Mouse (Mus musculus) stomach, embryonic 15.5 days (tissue): ENCODE measurements around the gene Olfr427. TPM values are rescaled to one million over a fixed set of nuclear protein-coding genes. Genes with fewer than 3 reads are reported as not detected.
"Not testable (repeated sequence)": the region's sequence is repeated elsewhere in the genome, so short reads cannot be mapped to it uniquely, and the experiment has no call there.

Experiments
- ATAC-seq: fragments of 200-750 bp; cut with Nextera tagmentation; 2 replicates; pipeline ENCODE4 v1.8.0; 2017; ENCODE audit warnings: low read depth, moderate number of reproducible peaks, moderate TSS enrichment; ENCODE audit not compliant: insufficient read depth, low FRiP score
- H3K27ac ChIP-seq: fragments of 300-500 bp; sonication (generic); 2 replicates; pipeline ENCODE4 v1.5.1; 2015; ENCODE audit warnings: mild to moderate bottlenecking, inconsistent platforms
- H3K27me3 ChIP-seq: fragments of 300-500 bp; sonication (generic); replicated peaks from 2 replicates; pipeline ENCODE4 v1.6.1; 2015; ENCODE audit warnings: inconsistent platforms
- H3K36me3 ChIP-seq: fragments of 300-500 bp; sonication (generic); 2 replicates; pipeline ENCODE4 v1.6.1; 2015; ENCODE audit warnings: inconsistent platforms
- H3K4me1 ChIP-seq: fragments of 300-500 bp; sonication (generic); 2 replicates; pipeline ENCODE4 v1.6.1; 2015; ENCODE audit warnings: inconsistent platforms
- H3K4me2 ChIP-seq: fragments of 300-500 bp; sonication (generic); 2 replicates; pipeline ENCODE4 v1.6.1; 2015; ENCODE audit warnings: mild to moderate bottlenecking, inconsistent platforms
- H3K4me3 ChIP-seq: fragments of 300-500 bp; sonication (generic); replicated peaks from 2 replicates; pipeline ENCODE4 v1.5.1; 2015; ENCODE audit warnings: inconsistent platforms
- H3K9ac ChIP-seq: fragments of 300-500 bp; sonication (generic); 2 replicates; pipeline ENCODE4 v1.6.1; 2015; ENCODE audit warnings: inconsistent platforms
- H3K9me3 ChIP-seq: fragments of 300-500 bp; sonication (generic); 2 replicates; pipeline ENCODE4 v1.6.1; 2016; ENCODE audit warnings: inconsistent platforms
- WGBS: fragments of 180-500 bp; shearing (Covaris S2); methylation state at CpG from one replicate; pipeline ENCODE4 v1.1.7; 2015; 5-methylcytosine and 5-hydroxymethylcytosine counted together
- polyA plus RNA-seq: library from polyadenylated mRNA; unstranded; fragments of >200 nt; fragmentation: Nextera tagmentation; extraction: Ambion mirVana; gene quantifications from 2 replicates; pipeline ENCODE4 v1.2.1, GENCODE M21; 2015

Olfr427 gene
- not detected in 2 replicates for polyA plus RNA-seq

GRCm38 (mm10) chr1:174096591-174096990 is at the start of gene Olfr427:
Gene Olfr427, plus strand, starts transcription at chr1:174096891.
- no peak within 1 kb of the TSS for H3K9ac ChIP-seq
- H3K4me1 ChIP-seq, result no peaks in the 10 kb centered on the region
- no peak within 1 kb of the TSS for H3K4me3 ChIP-seq
- WGBS, result 88% methylated on average over 1 of the region's 1 CpGs
- H3K27ac ChIP-seq, result no peak within 1 kb of the TSS
- no peaks in the 10 kb centered on the region for H3K27me3 ChIP-seq
- H3K36me3 ChIP-seq, result no peaks in the 10 kb centered on the region
- H3K4me2 ChIP-seq, result no peak within 1 kb of the TSS
- no peak for ATAC-seq
- H3K9me3 ChIP-seq, result no peaks in the 10 kb centered on the region

GRCm38 (mm10) chr1:174048227-174048626 is 48.5 kb upstream of the Olfr427 start:
- not testable (repeated sequence) for H3K27ac ChIP-seq, ATAC-seq
- 67% methylated on average over 6 of the region's 6 CpGs for WGBS

GRCm38 (mm10) chr1:174048893-174049292 is 47.8 kb upstream of the Olfr427 start, which contains the start of gene Olfr432:
Gene Olfr432, plus strand, starts transcription at chr1:174049205.
- H3K36me3 ChIP-seq, result no peaks in the 10 kb centered on the region
- H3K4me3 ChIP-seq, result no peak within 1 kb of the TSS
- 64% methylated on average over 2 of the region's 2 CpGs for WGBS
- H3K9ac ChIP-seq, result no peak within 1 kb of the TSS
- H3K9me3 ChIP-seq, result no peaks in the 10 kb centered on the region
- H3K27ac ChIP-seq, result no peak within 1 kb of the TSS
- no peaks in the 10 kb centered on the region for H3K27me3 ChIP-seq
- ATAC-seq, result no peak
- no peak within 1 kb of the TSS for H3K4me2 ChIP-seq
- no peaks in the 10 kb centered on the region for H3K4me1 ChIP-seq

More at GRCm38 (mm10) chr1:174048227-174048626, 48.5 kb upstream of the Olfr427 start:
- H3K36me3 ChIP-seq, H3K4me1 ChIP-seq, H3K9ac ChIP-seq, H3K9me3 ChIP-seq, H3K27me3 ChIP-seq, H3K4me2 ChIP-seq, H3K4me3 ChIP-seq: not testable (repeated sequence)

- H3K4me2 ChIP-seq, H3K27me3 ChIP-seq, H3K4me1 ChIP-seq, H3K9ac ChIP-seq, ATAC-seq, H3K4me3 ChIP-seq, H3K27ac ChIP-seq, H3K9me3 ChIP-seq, H3K36me3 ChIP-seq: not testable (repeated sequence)
- 44% methylated on average over 4 of the region's 4 CpGs for WGBS
Measured at GRCm38 (mm10) chr1:174049357-174049756, 47.3 kb upstream of the Olfr427 start.

- no peaks in the 10 kb centered on the region for H3K9me3 ChIP-seq
- WGBS, result 90% methylated on average over 4 of the region's 4 CpGs
- no peak overlapping the region for H3K27ac ChIP-seq
- H3K4me3 ChIP-seq, result no peak overlapping the region
- no peaks in the 10 kb centered on the region for H3K27me3 ChIP-seq
- H3K4me2 ChIP-seq, result no peak overlapping the region
- no peak for ATAC-seq
- no peaks in the 10 kb centered on the region for H3K4me1 ChIP-seq
- no peaks in the 10 kb centered on the region for H3K36me3 ChIP-seq
- H3K9ac ChIP-seq, result no peak overlapping the region
Measured at GRCm38 (mm10) chr1:174050532-174050931, 46.2 kb upstream of the Olfr427 start.

DNA sequence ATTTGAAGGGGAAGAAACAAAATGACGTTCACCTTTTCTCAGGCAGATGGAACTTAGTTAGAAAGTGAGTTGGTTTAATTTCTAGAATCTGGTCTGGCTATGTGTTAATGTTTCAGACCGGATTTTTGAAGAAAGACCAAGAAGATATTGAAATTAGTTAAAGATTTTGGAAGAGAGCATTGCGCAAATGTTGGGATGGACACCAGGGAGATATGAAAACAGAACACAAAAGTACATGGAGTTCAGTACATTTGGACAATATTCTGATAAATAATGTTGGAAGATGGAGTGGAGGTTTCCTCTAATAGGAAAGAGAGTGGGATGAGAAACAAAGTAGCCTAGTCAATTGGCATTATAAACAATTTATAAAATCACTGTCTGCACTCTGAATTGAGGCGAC is 45.2 kb upstream of the Olfr427 start:
- Histone ChIP-seq H3K4me1 (no peaks in the 10 kb centered on the region), H3K4me3 (no peak overlapping the region), H3K9me3 (no peaks in the 10 kb centered on the region), H3K36me3 (no peaks in the 10 kb centered on the region), H3K9ac (no peak overlapping the region), H3K27ac (no peak overlapping the region), H3K4me2 (no peak overlapping the region), H3K27me3 (no peaks in the 10 kb centered on the region)
- WGBS, result 87% methylated on average over 4 of the region's 4 CpGs
- no peak for ATAC-seq

GRCm38 (mm10) chr1:174051931-174052536 is 44.7 kb upstream of the Olfr427 start:
- Histone ChIP-seq H3K9me3 (no peaks in the 10 kb centered on the region), H3K4me1 (no peaks in the 10 kb centered on the region), H3K9ac (no peak overlapping the region), H3K4me2 (no peak overlapping the region), H3K36me3 (no peaks in the 10 kb centered on the region), H3K4me3 (no peak overlapping the region), H3K27me3 (no peaks in the 10 kb centered on the region), H3K27ac (no peak overlapping the region)
- no peak for ATAC-seq
- 86% methylated on average over 5 of the region's 5 CpGs for WGBS

GRCm38 (mm10) chr1:174052981-174053380 is 43.7 kb upstream of the Olfr427 start:
- no peak overlapping the region for H3K4me3 ChIP-seq
- H3K9ac ChIP-seq, result no peak overlapping the region
- H3K27ac ChIP-seq, result no peak overlapping the region
- WGBS, result 66% methylated on average over 3 of the region's 3 CpGs
- ATAC-seq, result no peak
- H3K4me1 ChIP-seq, result no peaks in the 10 kb centered on the region
- no peaks in the 10 kb centered on the region for H3K27me3 ChIP-seq
- no peak overlapping the region for H3K4me2 ChIP-seq
- H3K36me3 ChIP-seq, result no peaks in the 10 kb centered on the region
- no peaks in the 10 kb centered on the region for H3K9me3 ChIP-seq

DNA sequence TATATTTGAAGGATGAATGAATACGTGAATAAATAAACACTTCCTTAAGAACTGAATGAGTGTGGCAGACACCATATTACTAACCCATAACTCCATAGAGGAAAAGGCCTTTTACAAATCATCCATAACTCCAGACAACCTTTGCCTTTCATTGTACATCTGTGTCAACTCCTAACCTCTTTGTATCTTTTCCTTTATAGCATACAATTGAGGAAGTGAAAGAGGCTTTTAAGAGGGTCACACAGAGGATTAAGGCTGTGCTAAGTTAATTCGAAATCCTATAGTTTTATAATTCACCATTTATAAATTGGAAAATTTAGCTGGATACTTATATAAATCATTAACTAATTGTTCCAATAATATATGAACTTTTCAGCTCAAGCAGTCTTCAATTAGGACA is 41.4 kb upstream of the Olfr427 start:
- Histone ChIP-seq H3K4me1 (no peaks in the 10 kb centered on the region), H3K9ac (no peak overlapping the region), H3K9me3 (no peaks in the 10 kb centered on the region), H3K27me3 (no peaks in the 10 kb centered on the region), H3K36me3 (no peaks in the 10 kb centered on the region), H3K4me2 (no peak overlapping the region), H3K4me3 (no peak overlapping the region), H3K27ac (no peak overlapping the region)
- ATAC-seq, result no peak
- WGBS, result 68% methylated on average over 2 of the region's 2 CpGs

GRCm38 (mm10) chr1:174066305-174066704 is 30.4 kb upstream of the Olfr427 start, which contains the start of gene Olfr430:
Gene Olfr430, plus strand, starts transcription at chr1:174066605.
- 86% methylated on average over 3 of the region's 3 CpGs for WGBS
- no peak for ATAC-seq
- H3K4me3 ChIP-seq, result no peak within 1 kb of the TSS
- no peaks in the 10 kb centered on the region for H3K9me3 ChIP-seq
- H3K4me1 ChIP-seq, result no peaks in the 10 kb centered on the region
- H3K27ac ChIP-seq, result no peak within 1 kb of the TSS
- no peaks in the 10 kb centered on the region for H3K27me3 ChIP-seq
- no peak within 1 kb of the TSS for H3K9ac ChIP-seq
- no peak within 1 kb of the TSS for H3K4me2 ChIP-seq
- no peaks in the 10 kb centered on the region for H3K36me3 ChIP-seq

DNA sequence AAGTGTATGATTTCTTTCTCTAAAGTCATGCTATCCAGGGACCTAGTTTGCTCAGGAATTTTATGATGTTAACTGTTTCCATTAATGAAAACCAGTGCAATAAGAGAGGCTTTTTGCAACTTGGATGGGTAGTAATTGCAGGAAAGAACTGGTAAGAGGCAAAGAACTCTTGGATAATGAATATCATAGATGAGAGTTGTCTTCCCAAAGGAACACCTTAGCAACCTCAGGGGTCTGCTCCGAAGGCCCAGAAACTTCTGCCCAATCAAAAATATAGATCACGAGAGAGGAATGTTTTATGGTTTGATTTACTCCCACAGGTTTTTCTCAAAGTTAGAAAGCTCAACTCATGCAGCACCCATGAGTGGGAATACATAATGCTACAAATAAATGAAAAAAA is 12.7 kb upstream of the Olfr427 start, which contains the start of gene Olfr429:
Gene Olfr429, plus strand, starts transcription at position 301 of the 400 bp plus-strand sequence.
- no peak for ATAC-seq
- H3K27ac ChIP-seq, result no peak within 1 kb of the TSS
- no peaks in the 10 kb centered on the region for H3K4me1 ChIP-seq
- no peaks in the 10 kb centered on the region for H3K36me3 ChIP-seq
- no peak within 1 kb of the TSS for H3K4me3 ChIP-seq
- no peaks in the 10 kb centered on the region for H3K27me3 ChIP-seq
- 88% methylated on average over 2 of the region's 2 CpGs for WGBS
- H3K4me2 ChIP-seq, result no peak within 1 kb of the TSS
- no peak within 1 kb of the TSS for H3K9ac ChIP-seq
- H3K9me3 ChIP-seq, result no peaks in the 10 kb centered on the region

- no peak for ATAC-seq
- WGBS, result 62% methylated on average over 2 of the region's 2 CpGs
- H3K27me3 ChIP-seq, result no peaks in the 10 kb centered on the region
Measured at GRCm38 (mm10) chr1:174103735-174104134, 7.0 kb downstream of the Olfr427 start.

DNA sequence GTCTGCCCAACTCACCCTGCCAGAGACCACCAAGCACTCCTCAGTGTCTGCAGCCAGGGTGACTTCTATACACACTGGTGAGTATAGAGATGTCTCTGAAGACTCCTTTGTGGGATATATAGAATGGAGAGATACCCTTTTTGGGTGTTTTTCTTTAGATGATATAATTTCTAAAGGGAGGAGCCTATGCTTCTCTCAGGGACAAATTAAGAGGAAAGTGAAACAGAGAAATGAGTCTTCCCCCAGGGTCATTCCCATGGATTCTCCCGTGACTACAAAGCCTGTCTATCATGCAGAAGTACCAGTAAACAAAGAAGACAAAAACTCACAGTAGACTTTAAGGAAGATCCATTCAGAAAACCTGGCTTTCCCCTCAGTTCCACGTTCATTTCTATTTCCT is 24.4 kb downstream of the Olfr427 start, which contains the start of gene Olfr231:
Gene Olfr231, minus strand, starts transcription at position 101 of the 400 bp plus-strand sequence.
- no peak within 1 kb of the TSS for H3K4me2 ChIP-seq
- no peak for ATAC-seq
- H3K9ac ChIP-seq, result no peak within 1 kb of the TSS
- H3K9me3 ChIP-seq, result no peaks in the 10 kb centered on the region
- no peak within 1 kb of the TSS for H3K27ac ChIP-seq
- H3K27me3 ChIP-seq, result no peaks in the 10 kb centered on the region
- WGBS, result 56% methylated on average over 2 of the region's 2 CpGs
- no peak within 1 kb of the TSS for H3K4me3 ChIP-seq
- no peaks in the 10 kb centered on the region for H3K36me3 ChIP-seq
- no peaks in the 10 kb centered on the region for H3K4me1 ChIP-seq

More at GRCm38 (mm10) chr1:174103735-174104134, 7.0 kb downstream of the Olfr427 start:
- H3K9me3 ChIP-seq, result no peaks in the 10 kb centered on the region
- H3K4me3 ChIP-seq, result no peak overlapping the region
- H3K4me1 ChIP-seq, result no peaks in the 10 kb centered on the region
- no peak overlapping the region for H3K9ac ChIP-seq
- no peak overlapping the region for H3K4me2 ChIP-seq
- H3K27ac ChIP-seq, result no peak overlapping the region
- H3K36me3 ChIP-seq, result no peaks in the 10 kb centered on the region
